In the genomic region with DNA sequence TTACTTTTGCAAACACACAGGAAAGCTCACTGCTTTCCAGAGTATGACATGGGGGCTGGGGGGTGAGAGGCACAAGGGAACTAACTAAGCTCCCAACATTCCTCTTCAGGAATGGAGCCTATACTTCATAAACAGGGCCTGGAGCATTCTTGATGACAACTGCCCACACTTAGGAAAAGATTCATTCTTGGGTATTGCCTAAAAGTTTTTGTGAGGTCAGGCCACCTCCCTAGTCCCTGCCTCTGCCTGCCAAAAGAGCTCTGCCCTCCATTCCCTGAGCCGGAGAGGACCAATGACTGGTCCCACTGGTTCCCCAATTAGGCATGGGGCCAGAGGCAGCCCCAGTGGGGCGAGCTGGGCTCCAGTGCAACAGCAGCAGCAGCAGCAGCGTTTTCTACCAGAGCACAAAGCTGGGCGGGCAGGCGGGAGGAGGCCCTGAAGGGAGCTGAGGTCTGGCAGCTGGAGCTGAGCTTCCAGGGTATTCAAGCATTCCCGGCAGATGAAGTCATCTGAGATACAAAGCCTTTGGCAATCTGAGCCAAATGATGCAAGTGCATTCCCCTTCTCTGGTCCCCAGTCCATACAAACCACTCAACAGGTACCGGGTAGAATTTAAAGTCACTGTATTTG, we compare ENCODE assay signal across 8 mouse cellular contexts.
DNase-seq lines count a peak whose midpoint lies in the region; ATAC-seq and TF ChIP-seq lines count a peak whose summit lies in the region.

No protein-coding gene starts in this region.

- peak; percentile 72 for TF ChIP-seq EP300 in lung, postnatal 0 days (IDR thresholded peaks at IDR 0.05)

- H3K9me3 ChIP-seq in lung, postnatal 0 days (ENCODE audit: low read length) = no peaks in the 10 kb centered on the region

- H3K4me3 ChIP-seq in spleen, adult 2 months (ENCODE audit: extremely low read depth, insufficient read depth, insufficient read length) = no peak overlapping the region
- no peak overlapping the region for H3K4me3 ChIP-seq in lung, postnatal 0 days (ENCODE audit: low read depth, low read length)

- intact Hi-C loops in heart, postnatal 36 days (cut with DNase I) = loop anchor here (1.0 to 2.0 kb wide), 2 partner anchors 51 to 69 kb away; no protein-coding TSS in a partner anchor

- 89% methylated on average over 7 of the region's 7 CpGs for WGBS in spleen, adult 2 months
- 5% methylated on average over 7 of the region's 7 CpGs for WGBS in lung, postnatal 0 days

- H3K4me1 ChIP-seq in spleen, adult 2 months (ENCODE audit: control insufficient read depth, insufficient read depth, insufficient read length) = no peaks in the 10 kb centered on the region
- H3K4me1 ChIP-seq in lung, postnatal 0 days (ENCODE audit: insufficient read depth, low read depth, low read length) = peaks cover 10% of the 10 kb centered on the region; the same call in 1 of the 2 replicates

- no peak overlapping the region for H3K4me2 ChIP-seq in lung, postnatal 0 days (replicated peaks; ENCODE audit: low read depth, low read length)

- H3K27ac ChIP-seq in spleen, adult 2 months (ENCODE audit: insufficient read depth, low read length) = peak overlapping the region; percentile 57
- peak overlapping the region; percentile 79 for H3K27ac ChIP-seq in lung, postnatal 0 days (ENCODE audit: low read length)

- no peak overlapping the region for H3K9ac ChIP-seq in lung, postnatal 0 days (replicated peaks; ENCODE audit: low read depth)

- ATAC-seq in lung, postnatal 0 days = peak; percentile 91

- DNase-seq in spleen, adult 2 months (ENCODE audit: low read depth in 1 of 2, low spot score in 2 of 2) = no peak
- no peak for DNase-seq in spleen, postnatal 10 days (ENCODE audit: low spot score in 2 of 2)
- peak; percentile 52 for DNase-seq in forelimb bud, embryonic 11.5 days (ENCODE audit: low read depth, low spot score)
- DNase-seq in heart, postnatal 36 days = peak; percentile 67 to 82
- peak; percentile 52 to 72 for DNase-seq in layer of hippocampus, postnatal 10 days (ENCODE audit: low spot score in 2 of 2)
- DNase-seq in lung, postnatal 0 days (ENCODE audit: low spot score) = peak; percentile 93
- peak; percentile 95 for DNase-seq in retina, postnatal 1 day
- no peak for DNase-seq in T-cell, adult 2 months (ENCODE audit: low spot score)

- no peak for TF ChIP-seq POLR2A in spleen, adult 2 months (IDR thresholded peaks at IDR 0.05; ENCODE audit: low read depth, low read length)

- no peaks in the 10 kb centered on the region for H3K27me3 ChIP-seq in spleen, adult 2 months (ENCODE audit: control insufficient read depth, insufficient read depth, low read length)
- no peaks in the 10 kb centered on the region for H3K27me3 ChIP-seq in lung, postnatal 0 days (replicated peaks; ENCODE audit: insufficient read depth, low read length)

- no peak for TF ChIP-seq CTCF in spleen, adult 2 months (IDR thresholded peaks at IDR 0.05; ENCODE audit: extremely low read depth, insufficient read depth, insufficient read length, insufficient replicate concordance)
- TF ChIP-seq CTCF in lung, postnatal 0 days (IDR thresholded peaks at IDR 0.05) = no peak

- peaks cover 2% of the 10 kb centered on the region for H3K36me3 ChIP-seq in spleen, adult 2 months (ENCODE audit: control insufficient read depth, insufficient read depth, low read length)
- peaks cover 13% of the 10 kb centered on the region; the same call in 1 of the 2 replicates for H3K36me3 ChIP-seq in lung, postnatal 0 days (ENCODE audit: insufficient read depth, low read length)

Comparison
In these comparisons a context has a peak if more than half of its experiments do, and no peak if none do; other contexts are left out.
1. DNase-seq: peak in forelimb bud, embryonic 11.5 days (single experiment), heart, postnatal 36 days (2 of 2), layer of hippocampus, postnatal 10 days (2 of 2), lung, postnatal 0 days (single experiment) and retina, postnatal 1 day (single experiment); none in spleen, adult 2 months (0 of 2), spleen, postnatal 10 days (0 of 2) and T-cell, adult 2 months (single experiment).